Mouse (Mus musculus) E14TG2a.4 (cell line): ENCODE results near the gene Olfr649.

ENCODE experiments used
- H3K27me3 ChIP-seq: 2 replicates; pipeline ENCODE4 v1.6.1; 2014; ENCODE audit warnings: low read length, control low read depth; ENCODE audit not compliant: insufficient read depth
- H3K36me3 ChIP-seq: 2 replicates; pipeline ENCODE4 v1.6.1; 2014; ENCODE audit warnings: low read length, control low read depth; ENCODE audit not compliant: insufficient read depth
- H3K4me1 ChIP-seq: replicated peaks from 2 replicates; pipeline ENCODE4 v1.6.1; 2014; ENCODE audit warnings: low read depth, low read length, control low read depth
- H3K4me3 ChIP-seq: replicated peaks from 2 replicates; pipeline ENCODE4 v1.5.1; 2014; ENCODE audit warnings: mild to moderate bottlenecking, low read length
- H3K9me3 ChIP-seq: 2 replicates; pipeline ENCODE4 v1.6.1; 2014; ENCODE audit warnings: low read length, control low read depth
- CTCF ChIP-seq: conservative IDR thresholded peaks from 2 replicates; pipeline ENCODE4 v1.5.1; 2014; ENCODE audit warnings: low read length
- NANOG ChIP-seq: IDR thresholded peaks from 2 replicates; pipeline ENCODE4 v1.6.1; 2014; ENCODE audit warnings: borderline replicate concordance, low read length, mixed read lengths
- POU5F1 ChIP-seq: IDR thresholded peaks from 2 replicates; pipeline ENCODE4 v1.6.1; 2014; ENCODE audit warnings: low read length, borderline replicate concordance

Gene Olfr649

GRCm38 (mm10) chr7:104167105-104167504, 28.7 kb downstream of the Olfr649 start:
- Histone ChIP-seq H3K9me3 (no peaks in the 10 kb centered on the region), H3K4me1 (no peaks in the 10 kb centered on the region), H3K36me3 (no peaks in the 10 kb centered on the region), H3K27me3 (no peaks in the 10 kb centered on the region), H3K4me3 (no peak overlapping the region)
- TF ChIP-seq NANOG (no peak), CTCF (no peak), POU5F1 (no peak)

GRCm38 (mm10) chr7:104150456-104150855, 45.3 kb downstream of the Olfr649 start, which contains the start of gene Ubqlnl:
Ubqlnl (minus strand) TSS chr7:104150556.
- H3K4me3 ChIP-seq, result no peak within 1 kb of the TSS
- no peaks in the 10 kb centered on the region for H3K27me3 ChIP-seq
- no peaks in the 10 kb centered on the region for H3K36me3 ChIP-seq
- H3K9me3 ChIP-seq, result no peaks in the 10 kb centered on the region; the same call in none of the 2 replicates
- TF ChIP-seq CTCF (no peak), NANOG (no peak), POU5F1 (no peak)
- no peaks in the 10 kb centered on the region for H3K4me1 ChIP-seq

DNA sequence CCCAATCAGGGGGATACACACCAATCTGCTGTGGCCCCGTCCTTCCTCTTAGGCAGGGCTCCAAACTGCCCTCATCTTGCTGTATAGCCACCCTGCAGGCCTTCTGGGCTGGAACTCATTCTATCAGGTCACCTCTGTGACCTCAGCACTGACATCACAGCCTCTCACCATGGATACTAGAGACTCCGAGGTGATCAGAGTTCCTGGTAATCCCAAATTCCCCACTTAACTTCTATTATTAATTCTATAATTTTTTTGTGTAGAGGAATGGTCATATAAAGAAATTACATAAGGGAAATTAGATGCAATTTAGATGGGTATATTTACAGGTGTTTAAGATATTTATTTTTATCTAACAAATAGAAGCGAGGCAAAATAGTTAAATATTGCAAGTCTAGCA, 52.6 kb downstream of the Olfr649 start, which contains the start of gene Ubqln3:
Gene Ubqln3 (minus strand): TSS at position 101 of the 400 bp plus-strand sequence.
- Histone ChIP-seq H3K9me3 (no peaks in the 10 kb centered on the region), H3K4me1 (no peaks in the 10 kb centered on the region), H3K4me3 (no peak within 1 kb of the TSS), H3K27me3 (no peaks in the 10 kb centered on the region), H3K36me3 (no peaks in the 10 kb centered on the region)
- TF ChIP-seq CTCF (no peak), NANOG (no peak), POU5F1 (no peak)
